Mouse (Mus musculus): ENCODE measurements around the gene 4933409G03Rik. TPM values are rescaled to one million over a fixed set of nuclear protein-coding genes. Genes with fewer than 3 reads are reported as not detected.

The 4933409G03Rik gene
- not detected in 2 replicates for polyA plus RNA-seq (2015; fragmentation: Nextera tagmentation; extraction: Ambion mirVana)

DNA sequence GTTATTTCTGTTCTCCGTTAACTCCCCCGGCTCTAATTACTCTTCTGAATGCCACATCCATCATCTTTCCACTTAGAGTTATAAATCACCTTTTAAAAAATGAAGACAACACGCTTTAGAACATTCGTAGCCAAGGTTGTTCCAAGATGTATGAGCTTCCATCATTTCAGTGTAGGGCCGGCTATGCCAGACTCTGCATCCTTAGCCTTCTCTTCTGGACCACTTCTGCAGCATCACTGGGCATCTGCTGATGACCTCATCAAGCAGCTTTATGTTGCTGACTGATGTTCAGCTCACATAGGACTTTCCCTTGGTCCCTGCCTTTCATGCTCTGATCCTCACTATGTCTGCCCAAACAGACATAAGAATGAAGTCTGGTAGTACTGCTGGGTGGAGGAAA is at the start of gene 4933409G03Rik:
4933409G03Rik (plus strand) TSS at position 301 of the 400 bp plus-strand sequence.

GRCm38 (mm10) chr2:68656186-68656585 is 74.0 kb downstream of the 4933409G03Rik start, which contains the start of gene 4932414N04Rik:
Gene 4932414N04Rik (plus strand): TSS chr2:68656486.

Other genes starting within 250 kb of the 4933409G03Rik start
- gene Stk39, start 110.1 kb upstream of the 4933409G03Rik start, polyA plus RNA-seq (2015; fragmentation: Nextera tagmentation; extraction: Ambion mirVana) = 20.9 and 26.3 TPM in 2 replicates
- gene 4932414N04Rik, start 74.1 kb downstream of the 4933409G03Rik start, polyA plus RNA-seq (2015; fragmentation: Nextera tagmentation; extraction: Ambion mirVana) = not detected in 2 replicates